Mouse (Mus musculus) thymus, postnatal 0 days (tissue): ENCODE results near the gene Casp3. TPM values are rescaled to one million over a fixed set of nuclear protein-coding genes. Genes with fewer than 3 reads are reported as not detected.
"Not testable (repeated sequence)": the region's sequence is repeated elsewhere in the genome, so short reads cannot be mapped to it uniquely, and the experiment has no call there.

Experiments
- DNase-seq: peaks from one replicate; pipeline ENCODE4 v3.0.0-alpha.2; 2015; ENCODE audit warnings: low spot score
- polyA plus RNA-seq: library from polyadenylated mRNA; unstranded; fragments of >200 nt; fragmentation: Nextera tagmentation; extraction: Ambion mirVana; gene quantifications from 2 replicates; pipeline ENCODE4 v1.2.1, GENCODE M21; 2015

The Casp3 gene
- polyA plus RNA-seq: 82.5 and 93.9 TPM in 2 replicates

DNA sequence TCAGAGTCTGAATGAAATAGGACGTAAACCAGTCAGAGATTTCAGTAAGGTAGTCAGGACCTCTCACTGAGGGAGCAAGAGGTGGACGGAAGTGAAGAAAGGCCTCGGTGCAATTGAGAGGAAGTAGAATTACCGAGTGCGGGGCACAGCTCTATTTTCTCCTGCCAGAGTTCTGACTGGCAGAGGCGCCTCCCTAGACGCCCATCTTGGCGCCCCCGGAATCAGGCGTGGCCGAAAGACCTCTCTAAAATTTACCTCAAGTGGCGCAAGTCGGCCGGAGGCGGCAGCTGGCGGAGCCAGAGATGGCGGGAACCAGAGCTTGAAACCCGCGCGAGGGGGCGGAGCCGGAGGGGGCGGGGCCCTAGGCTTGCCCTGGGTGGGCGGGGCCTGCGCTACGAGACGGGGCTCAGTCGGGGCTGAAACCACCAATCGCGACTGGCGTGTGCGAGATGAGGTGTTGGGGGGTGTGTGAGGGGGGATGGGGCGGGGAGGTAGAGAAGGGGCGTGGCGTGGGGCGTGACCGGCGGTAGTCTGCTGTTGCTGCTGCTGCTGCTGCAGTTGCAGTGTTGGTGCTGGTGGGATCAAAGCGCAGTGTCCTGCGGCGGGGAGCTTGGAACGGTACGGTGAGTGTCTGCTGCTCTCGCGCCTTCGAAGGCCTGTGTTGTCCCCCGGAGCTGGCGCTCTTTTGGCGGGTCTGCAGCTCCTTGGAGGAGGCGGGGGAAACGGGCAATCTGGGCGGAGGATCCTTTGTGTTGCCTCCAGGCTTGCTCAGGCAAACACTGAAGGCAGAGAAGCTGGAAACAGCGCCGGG, at the start of gene Casp3, which contains the start of gene Primpol:
Gene Casp3, plus strand, starts transcription at position 413 of the 811 bp plus-strand sequence.
Gene Primpol, minus strand, starts transcription at position 334 of the 811 bp plus-strand sequence.
- peak; percentile 96 for DNase-seq

DNA sequence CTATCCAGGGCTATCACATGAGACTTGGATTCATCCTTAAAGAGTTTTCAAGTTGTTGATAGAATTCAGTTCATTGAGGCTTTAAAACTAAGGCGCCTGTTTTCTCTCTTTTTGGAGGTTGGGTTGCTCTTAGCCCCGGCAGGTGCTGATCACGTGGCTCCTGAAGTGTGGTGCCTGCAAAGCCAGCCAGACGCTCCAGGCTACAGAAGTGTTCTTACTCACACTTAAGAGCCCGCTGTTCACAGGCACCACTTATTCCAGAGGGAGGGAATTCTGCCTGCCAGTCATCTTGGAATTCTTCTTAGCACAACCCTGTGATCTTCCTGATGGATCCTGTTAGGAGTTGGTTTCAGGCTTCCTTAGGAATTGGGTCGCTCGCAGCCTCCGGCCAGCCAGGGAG, 49.1 kb upstream of the Casp3 start:
- DNase-seq: no peak

DNA sequence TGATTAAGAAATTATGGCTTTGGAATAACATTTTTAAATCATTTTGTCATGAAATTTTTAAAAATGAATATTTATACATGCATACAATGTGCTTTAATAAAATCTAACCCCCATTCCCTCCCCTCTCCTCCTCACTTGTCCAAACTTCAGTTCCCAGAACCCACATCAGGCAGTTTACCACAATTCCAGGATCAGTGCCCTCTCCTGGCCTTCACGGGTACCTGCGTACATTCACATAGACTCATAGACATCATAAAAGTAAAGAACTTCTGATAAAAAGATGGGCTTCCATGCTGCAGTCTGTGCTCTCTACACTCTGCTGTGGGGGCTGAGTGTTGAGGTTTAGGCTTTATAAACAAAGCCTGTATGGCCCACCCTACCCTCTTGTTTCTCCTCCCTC, 48.1 kb upstream of the Casp3 start:
- peak; percentile 4 for DNase-seq

DNA sequence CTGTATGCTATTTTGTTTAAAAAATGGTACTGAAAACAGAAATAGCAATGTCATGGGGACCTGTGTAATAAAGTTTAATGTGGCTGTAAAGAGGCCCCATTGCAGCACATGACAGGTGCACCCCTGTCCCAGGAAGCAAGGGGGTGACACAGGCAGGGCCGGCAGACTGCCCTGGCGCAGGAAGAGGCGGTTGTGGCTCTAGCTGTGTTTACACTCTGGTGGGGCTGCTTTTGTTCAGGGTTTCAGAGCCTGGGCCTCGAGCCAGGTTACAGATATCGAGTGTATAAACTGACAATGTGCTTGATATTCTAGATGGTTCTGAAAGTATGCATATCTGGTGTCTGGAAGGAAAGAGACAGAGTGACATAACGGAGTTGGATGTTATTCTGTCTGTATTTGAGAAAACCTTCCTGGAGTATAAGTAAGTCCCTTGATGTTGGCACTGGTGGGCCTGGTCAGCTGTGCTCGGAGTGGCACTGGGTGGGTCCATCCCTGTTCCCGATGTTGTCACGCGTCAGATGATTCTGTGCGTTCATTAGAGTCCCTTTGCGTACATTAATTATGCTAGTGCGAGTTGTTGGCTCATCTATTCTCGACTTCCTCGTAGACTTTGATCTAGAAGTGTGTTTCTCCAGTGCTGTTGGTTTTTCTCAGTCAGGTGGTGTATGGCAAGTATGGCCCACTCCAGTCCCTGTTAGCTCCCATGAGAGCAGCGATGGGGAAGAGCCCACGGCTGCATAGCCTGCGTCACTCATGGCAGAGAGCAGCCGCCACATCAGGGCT, 47.2 kb upstream of the Casp3 start:
- DNase-seq: peak; percentile 15

DNA sequence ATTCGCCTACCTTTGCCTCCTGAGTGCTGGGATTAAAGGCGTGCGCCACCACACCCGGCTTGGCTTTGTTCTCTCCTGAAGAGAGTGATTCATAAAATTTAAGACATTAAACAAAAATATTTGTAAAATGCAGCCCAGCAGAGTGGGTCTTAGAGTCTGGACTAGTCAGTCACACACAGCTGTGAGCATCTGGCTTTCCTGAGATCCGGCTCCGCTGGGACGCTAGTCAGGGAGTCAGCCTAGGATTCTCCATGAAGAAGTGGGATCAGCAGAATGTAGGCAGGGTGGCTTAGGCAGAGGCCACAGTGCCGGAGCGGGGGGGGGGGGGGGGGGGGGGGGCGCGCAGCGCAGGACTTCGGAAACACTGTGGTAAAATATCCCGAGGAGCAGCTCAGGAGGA, 46.4 kb upstream of the Casp3 start:
- no peak for DNase-seq

DNA sequence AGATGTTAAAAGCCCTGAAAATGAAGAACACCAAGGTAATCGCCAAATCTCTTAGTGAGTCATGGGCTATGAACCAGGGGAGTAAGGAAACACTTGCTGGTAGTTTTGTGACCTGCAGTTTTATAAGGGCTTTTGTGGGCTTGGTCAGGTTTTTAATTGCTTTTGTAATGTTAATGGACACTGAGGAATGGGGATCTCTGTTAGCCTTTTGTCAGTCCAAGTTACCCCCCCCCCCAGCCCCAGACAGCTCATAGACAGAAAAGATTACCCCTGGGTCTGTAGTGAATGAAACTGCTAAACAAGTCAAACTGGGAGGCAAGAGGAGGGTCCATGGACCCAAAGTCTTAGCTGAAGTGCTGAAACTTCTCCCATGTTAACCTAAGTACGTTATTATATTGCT, 43.6 kb upstream of the Casp3 start:
- no peak for DNase-seq

DNA sequence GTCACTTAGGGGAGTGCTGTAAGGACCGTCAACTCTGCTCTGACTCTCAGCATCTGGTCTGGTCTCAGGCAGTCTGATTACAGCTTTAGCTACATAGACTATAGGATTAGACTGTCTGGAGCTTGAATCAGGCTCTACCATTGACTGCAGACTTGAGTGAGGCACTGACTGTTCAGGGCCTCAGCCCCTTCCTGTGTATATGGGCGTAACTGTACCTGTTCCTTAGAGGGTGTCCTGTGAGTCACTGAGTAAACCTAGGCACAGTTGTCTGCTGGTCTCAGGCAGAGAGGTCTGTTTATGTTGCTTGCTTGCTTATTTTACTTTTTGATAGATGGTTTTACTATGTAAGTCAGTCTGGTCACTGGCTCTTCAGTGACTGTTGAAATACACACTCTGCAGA, 43.1 kb upstream of the Casp3 start:
- DNase-seq: no peak

DNA sequence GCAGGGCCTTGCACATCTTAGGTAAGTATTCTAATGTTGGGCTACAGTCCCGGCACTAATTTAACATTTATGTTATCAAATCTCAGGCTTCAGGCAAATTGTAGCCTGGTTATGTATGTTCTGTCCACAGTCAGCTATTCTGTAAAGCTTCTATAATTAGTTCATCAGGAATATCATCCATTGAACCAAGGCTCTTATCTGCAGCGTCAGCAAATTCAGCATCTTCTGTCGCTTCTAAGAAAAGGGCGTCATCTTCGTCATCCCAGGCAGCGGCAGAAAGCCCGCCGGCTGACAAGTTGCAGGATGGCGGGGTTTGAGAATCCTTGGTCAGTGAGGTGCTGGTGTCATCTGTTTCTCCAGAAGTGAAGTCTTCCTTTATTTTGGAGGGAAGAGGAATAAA, 38.3 kb upstream of the Casp3 start:
- DNase-seq: no peak

DNA sequence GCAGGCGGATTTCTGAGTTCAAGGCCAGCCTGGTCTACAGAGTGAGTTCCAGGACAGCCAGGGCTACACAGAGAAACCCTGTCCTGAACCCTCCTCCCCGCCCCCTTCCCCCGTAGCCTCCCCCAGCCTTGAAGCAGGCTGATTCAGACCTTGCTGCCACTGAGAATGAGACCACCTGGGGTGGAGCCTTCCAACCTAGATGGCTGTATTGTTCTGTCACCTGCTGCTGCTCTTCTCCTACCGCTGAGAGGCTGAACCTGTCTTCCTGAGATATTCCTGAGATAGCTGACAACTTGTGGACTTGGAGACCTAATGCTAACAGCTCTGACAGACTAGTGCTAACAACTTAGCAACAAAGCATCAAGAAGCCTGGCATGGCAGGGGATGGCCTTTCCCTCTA, 32.8 kb upstream of the Casp3 start:
- DNase-seq: not testable (repeated sequence)

DNA sequence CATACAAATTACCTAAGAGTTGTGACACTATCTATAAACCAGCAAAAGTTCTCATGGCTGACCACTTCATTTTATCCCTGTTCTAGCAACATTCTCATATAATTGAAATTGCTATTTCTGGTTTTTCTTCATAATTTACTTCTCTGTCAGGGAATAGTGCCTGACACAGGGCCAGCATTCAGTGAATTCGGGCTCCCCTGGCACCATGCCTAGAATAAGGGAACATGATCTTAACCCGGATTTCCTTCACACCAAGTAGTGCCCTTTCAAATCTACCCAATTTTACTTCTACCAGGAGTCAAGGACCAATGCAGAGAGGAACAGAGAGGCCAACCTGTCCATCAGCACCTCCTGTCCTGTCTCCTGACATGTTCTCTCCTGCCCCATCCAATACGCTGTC, 31.5 kb upstream of the Casp3 start:
- no peak for DNase-seq

DNA sequence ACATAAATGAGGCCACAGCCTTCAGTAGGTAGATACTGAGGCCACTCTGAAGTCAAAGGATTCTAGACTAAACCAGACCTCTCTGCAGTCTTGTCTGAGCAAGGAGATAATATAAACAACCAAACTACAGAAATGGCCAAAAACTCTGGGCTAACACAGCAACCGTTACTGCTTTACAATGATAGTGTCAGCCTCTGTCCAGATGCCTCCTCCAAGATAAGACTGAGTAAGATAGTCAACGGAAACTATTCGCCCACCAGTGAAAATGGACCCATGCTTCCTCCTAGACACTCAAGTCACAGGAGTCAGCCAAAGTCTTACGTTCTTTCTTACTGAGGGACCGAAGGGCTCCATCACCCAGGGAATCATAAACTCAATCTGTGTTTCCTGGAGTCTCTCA, 29.2 kb upstream of the Casp3 start:
- no peak for DNase-seq

DNA sequence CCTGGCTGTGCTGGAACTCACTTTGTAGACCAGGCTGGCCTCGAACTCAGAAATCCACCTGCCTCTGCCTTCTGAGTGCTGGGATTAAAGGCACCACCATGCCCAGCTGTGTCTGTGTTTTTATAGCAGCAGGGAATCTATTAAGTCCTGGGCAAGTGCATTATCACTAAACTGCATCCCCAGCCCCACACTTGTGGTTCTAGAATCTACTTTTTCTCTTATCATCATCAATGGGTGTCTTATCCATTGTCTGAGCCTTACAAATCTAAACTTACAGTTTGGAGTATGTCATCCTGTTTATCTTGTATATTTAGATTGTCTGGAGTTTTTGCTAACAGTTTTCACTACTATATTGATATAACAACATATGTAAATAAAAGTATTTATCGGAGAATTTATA, 28.4 kb upstream of the Casp3 start:
- DNase-seq: no peak

DNA sequence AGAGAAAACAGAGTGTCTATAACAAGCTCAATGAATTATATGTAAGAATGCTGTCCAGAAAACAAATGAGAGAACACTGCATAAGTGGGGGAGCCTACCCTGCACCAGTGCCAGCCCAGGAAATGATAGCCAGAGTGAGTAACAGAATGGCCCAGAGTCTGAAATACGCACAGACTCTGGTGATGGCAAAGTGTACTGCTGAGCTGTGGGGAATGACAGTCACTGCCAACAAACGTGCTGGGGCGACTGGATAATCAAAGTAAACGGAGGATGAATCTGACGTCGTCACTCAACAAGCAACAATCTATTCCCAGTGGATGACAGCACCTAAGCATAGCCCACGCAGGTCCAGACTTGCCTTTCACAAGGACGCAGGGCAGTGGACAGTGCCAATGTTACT, 24.0 kb upstream of the Casp3 start:
- no peak for DNase-seq

DNA sequence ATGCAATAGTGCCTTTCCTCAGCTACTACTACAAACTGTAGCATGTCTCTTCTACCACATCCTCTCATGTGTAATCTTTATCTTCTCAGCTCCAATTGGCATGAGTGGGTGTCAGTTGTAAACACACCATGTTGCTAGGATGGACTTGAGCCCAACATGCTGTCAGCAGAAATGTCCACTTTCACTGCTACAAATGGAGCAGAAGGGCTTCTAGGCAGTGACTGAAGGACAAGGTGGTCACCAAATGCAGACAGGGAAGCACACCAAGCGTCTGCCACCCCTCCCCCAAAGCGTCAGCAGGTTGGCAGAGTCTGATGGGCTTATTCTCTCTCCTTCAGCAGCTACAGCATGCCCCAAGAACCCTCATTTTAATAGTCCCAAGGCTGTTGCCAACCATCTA, 23.3 kb upstream of the Casp3 start:
- DNase-seq: no peak

DNA sequence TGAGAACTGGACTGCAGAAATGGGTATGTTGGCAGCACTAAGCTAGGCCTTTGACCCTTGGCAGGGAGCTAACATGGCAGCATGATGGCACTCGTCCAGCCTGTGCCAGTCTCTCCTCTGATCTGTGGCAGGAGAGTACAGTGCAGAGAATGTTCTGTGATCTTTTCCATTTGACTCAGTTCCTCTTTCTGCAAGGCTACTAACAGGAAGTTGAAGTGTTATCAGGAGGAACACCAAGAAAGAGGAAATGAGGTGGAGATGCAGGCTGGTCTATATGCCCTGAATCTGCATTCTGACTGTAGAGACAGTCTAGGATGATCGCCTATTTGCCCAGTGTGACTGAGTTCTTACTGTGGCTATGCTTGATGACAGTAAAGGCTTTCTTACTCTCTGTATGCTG, 21.5 kb upstream of the Casp3 start:
- DNase-seq: no peak

DNA sequence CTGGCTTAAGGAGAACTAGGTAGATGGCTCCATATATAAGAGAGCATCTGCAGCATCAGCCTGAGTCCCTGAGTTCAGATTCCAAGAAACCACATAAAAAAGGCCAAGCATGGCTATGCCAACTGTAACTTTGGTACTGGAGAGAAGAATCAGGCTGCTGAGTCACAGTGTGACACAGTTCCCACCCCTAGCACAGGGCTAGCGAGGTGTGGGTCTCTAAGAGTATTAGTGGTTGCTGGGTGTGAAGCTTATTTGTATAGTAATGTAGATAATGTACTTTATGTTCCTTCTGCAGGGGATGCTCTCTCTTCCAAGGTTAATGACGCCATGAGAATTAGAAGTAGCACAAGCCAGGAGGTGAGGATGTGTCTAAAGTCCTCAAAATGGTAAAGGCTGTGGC, 20.6 kb upstream of the Casp3 start:
- DNase-seq: no peak

DNA sequence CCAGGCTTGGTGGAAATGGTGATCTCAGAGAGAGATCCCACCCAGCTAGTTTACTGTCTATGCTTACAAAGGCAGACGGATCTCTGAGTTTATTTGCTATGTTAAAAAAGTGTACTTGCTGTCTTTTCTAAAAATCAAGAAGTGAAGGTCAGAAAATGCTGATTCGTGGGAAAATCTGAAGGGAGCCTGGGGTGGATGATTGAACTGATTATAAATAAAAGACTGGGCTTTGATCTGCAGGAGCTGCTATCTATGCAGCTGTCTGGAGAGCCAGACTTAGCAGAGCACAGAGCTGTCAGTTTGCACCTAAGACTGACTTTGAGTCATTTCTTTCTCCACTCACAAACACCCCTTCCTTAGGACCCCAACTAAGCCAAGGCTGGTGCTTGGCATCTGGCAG, 19.7 kb upstream of the Casp3 start:
- no peak for DNase-seq

DNA sequence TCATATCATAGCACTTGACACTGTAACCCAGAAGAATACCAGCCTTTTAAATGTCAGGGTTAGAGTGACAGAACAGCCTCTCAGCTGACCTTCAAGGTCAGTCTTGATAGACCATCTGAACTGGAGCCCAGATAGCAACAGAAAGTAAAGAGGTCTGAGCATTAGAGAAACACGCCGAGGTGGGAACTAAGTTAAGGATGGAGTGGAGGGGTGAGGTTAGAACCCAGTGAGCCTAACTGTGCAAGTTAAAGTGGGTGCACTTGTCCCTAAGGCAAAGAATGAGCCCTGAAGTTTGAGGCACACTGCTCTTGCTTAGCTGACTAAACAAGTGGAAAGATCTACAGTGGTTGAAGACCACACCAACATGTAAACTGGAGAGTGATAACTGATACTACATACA, 19.0 kb upstream of the Casp3 start:
- DNase-seq: no peak

DNA sequence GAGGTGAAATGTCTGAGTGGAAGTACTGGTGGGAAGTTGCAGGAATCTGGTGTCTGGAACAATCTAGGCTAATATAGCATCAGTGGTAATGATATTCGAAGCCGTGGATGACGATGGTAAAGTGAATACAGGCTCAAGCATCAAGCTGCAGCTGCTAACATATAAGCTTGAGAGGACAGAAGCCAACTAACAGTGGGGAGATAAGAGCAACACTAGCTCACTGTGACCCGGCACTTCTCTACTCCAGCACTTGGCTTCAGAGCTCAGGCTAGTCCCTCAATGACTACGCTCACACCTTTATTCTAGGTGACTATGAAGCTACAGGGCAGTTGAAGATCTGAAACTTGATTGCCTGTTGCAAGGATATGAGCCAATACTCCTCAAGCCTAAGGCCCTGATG, 18.3 kb upstream of the Casp3 start:
- DNase-seq: no peak

DNA sequence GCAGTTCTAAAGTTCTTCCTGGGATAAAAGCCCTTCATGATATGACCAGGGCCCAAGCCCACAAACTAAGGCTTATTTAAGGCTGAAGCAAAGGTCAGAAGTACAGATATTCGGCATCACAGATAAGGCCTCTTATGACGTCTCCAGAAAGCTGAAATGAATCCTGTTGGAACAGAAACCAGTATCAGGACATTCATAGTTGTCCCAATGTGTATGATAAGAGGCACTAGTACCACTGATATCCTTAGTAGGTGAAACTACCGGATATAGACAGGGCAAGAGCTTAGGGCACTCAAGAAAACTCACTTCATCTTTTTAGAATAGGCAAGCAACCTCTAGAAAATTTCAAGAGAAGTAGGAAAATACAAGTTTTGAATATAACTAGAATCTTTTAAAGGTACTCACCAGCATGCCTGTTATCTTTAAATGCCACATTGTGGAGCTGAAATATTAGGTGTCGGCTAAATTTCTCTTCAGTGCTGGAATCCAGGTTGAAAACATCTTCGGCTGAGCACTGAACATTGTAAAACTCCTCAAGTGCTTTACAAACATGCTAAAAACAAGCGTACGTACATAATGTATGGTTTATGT, 17.7 kb upstream of the Casp3 start:
- DNase-seq: no peak

DNA sequence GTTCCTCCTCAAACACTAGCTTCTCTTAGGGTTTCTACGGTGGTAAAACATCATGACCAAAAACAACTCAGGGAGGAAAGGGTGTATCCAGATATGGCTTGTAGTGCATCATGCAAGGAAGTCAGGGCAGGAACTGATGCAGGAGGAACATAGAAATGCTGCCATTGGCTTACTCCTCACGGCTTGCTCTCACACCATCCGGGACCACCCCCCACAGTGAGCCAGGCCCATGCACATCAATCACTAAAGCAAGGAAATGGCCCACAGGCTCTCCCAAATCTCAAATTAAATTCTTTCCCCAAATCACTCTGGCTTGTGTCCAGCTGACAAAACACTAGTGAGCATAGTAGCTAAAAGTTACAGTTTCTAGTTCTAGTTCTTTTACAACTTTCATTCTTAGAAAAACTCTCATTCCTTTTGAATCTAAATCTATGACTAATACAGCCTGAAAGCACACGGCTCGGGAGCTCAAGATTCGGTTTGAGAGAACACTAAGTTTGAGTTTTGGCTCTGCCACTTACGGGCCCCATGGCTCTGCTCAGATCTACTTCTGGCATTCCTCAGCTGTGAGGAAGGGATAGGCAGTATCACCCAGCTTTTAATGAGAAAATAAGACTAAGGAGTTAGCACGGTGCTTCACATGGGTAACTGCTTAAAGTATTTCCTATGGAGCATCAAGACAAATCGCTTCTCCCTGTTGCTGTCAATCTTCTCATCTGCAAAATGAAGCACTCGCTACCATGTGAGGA, 16.0 kb upstream of the Casp3 start:
- DNase-seq: no peak

DNA sequence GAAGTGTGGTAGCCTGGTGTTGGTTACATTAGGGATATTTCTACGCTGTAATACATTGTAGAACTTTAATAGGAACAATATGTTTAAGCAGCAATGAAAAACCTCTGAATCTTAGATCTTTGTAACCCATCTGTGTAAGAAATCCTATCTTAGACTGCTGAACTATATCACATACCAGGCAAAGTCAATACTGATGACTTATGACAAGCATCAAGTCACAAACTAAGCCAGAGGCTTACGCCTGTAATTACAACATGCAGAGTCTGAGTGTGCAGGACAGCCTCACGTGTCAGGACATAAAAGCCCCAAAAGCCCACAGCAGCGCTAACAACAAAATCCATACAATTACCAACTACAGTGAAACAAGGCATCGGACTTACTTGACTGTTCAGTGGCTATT, 13.5 kb upstream of the Casp3 start:
- DNase-seq: no peak
